In genomic region chr13:101735364-101736120, GRCm38 (mm10) we compare ENCODE assay signal across 11 mouse cellular contexts. TPM values are rescaled to one million over a fixed set of nuclear protein-coding genes. Genes with fewer than 3 reads are reported as not detected.
DNase-seq lines count a peak whose midpoint lies in the region; ATAC-seq and TF ChIP-seq lines count a peak whose summit lies in the region.
"Had no signal": no experiment of that assay in that cellular context is flagged by ENCODE, and none has a peak within 500 bp of the region (broad histone marks: within the 10 kb centered on the region; RNA-seq: fewer than 3 reads in every experiment).

No protein-coding gene starts in this region.

- 0 out of 2 replicates have a peak, but pooled peaks cover 2% of the 10 kb centered on the region for H3K4me1 ChIP-seq in forebrain, embryonic 14.5 days (ENCODE audit: control insufficient read depth, insufficient read depth, low read length)
- peaks cover 3% of the 10 kb centered on the region; the same call in 1 of the 2 replicates for H3K4me1 ChIP-seq in forebrain, embryonic 16.5 days (replicated peaks; ENCODE audit: control insufficient read depth, insufficient read depth, low read length)
- peaks cover 30% of the 10 kb centered on the region for H3K4me1 ChIP-seq in liver, postnatal 0 days (ENCODE audit: insufficient read depth)

- WGBS in forebrain, embryonic 14.5 days: 67% methylated on average over 8 of the region's 8 CpGs
- WGBS in forebrain, embryonic 16.5 days: 65% methylated on average over 8 of the region's 8 CpGs
- WGBS in liver, postnatal 0 days (ENCODE audit: insufficient replicate concordance): 59% methylated on average over 8 of the region's 8 CpGs

- no peak overlapping the region for H3K27ac ChIP-seq in forebrain, embryonic 14.5 days (ENCODE audit: low read depth, low read length)
- no peak overlapping the region for H3K27ac ChIP-seq in forebrain, embryonic 16.5 days (ENCODE audit: low read length)
- no peak overlapping the region for H3K27ac ChIP-seq in liver, postnatal 0 days (ENCODE audit: low read depth)
- H3K27ac ChIP-seq: liver, embryonic 15.5 days had no signal

- H3K9ac ChIP-seq in forebrain, embryonic 14.5 days (ENCODE audit: low read length): no peak overlapping the region
- no peak overlapping the region for H3K9ac ChIP-seq in forebrain, embryonic 16.5 days (replicated peaks; ENCODE audit: low read depth, low read length)
- no peak overlapping the region for H3K9ac ChIP-seq in liver, postnatal 0 days (replicated peaks)
- H3K9ac ChIP-seq: liver, embryonic 15.5 days had no signal

- peak; percentile 70 for TF ChIP-seq CTCF in liver, postnatal 0 days (IDR thresholded peaks at IDR 0.05; ENCODE audit: low read depth)

- DNase-seq in forebrain, embryonic 14.5 days (ENCODE audit: low spot score): peak; percentile 58
- no peak for DNase-seq in liver, postnatal 0 days
- no peak for DNase-seq in liver
- DNase-seq in retina, embryonic 14.5 days (ENCODE audit: low spot score): peak; percentile 64
- DNase-seq in layer of hippocampus, postnatal 10 days (ENCODE audit: low spot score in 2 of 2): no peak
- DNase-seq in layer of hippocampus, adult 9-11 months: no peak
- DNase-seq: kidney, adult 8-10 months; thymus, postnatal 4 days had no signal

- no peak for TF ChIP-seq EP300 in liver, postnatal 0 days (IDR thresholded peaks at IDR 0.05; ENCODE audit: low read depth)

- H3K9me3 ChIP-seq in forebrain, embryonic 14.5 days (replicated peaks; ENCODE audit: control insufficient read depth, low read length): no peaks in the 10 kb centered on the region
- no peaks in the 10 kb centered on the region for H3K9me3 ChIP-seq in forebrain, embryonic 16.5 days (ENCODE audit: control insufficient read depth, low read length)
- no peaks in the 10 kb centered on the region for H3K9me3 ChIP-seq in liver, postnatal 0 days (ENCODE audit: low read length)
- H3K9me3 ChIP-seq: liver, embryonic 15.5 days had no signal

- no peak overlapping the region for H3K4me2 ChIP-seq in forebrain, embryonic 14.5 days (ENCODE audit: low read length)
- H3K4me2 ChIP-seq in forebrain, embryonic 16.5 days (ENCODE audit: low read length): no peak overlapping the region
- H3K4me2 ChIP-seq in liver, postnatal 0 days (ENCODE audit: low read depth, low read length): no peak overlapping the region

- no peak overlapping the region for H3K4me3 ChIP-seq in forebrain, embryonic 14.5 days (ENCODE audit: low read depth, low read length)
- no peak overlapping the region for H3K4me3 ChIP-seq in forebrain, embryonic 16.5 days (replicated peaks; ENCODE audit: low read length)
- no peak overlapping the region for H3K4me3 ChIP-seq in liver, postnatal 0 days (ENCODE audit: low read depth, low read length)
- H3K4me3 ChIP-seq: liver, embryonic 15.5 days had no signal

- ATAC-seq in forebrain, embryonic 14.5 days: no peak; the same call in 1 of the 2 replicates
- no peak for ATAC-seq in forebrain, embryonic 16.5 days
- no peak for ATAC-seq in liver, postnatal 0 days
- ATAC-seq in activated CD4-positive, CD25-positive, alpha-beta regulatory T cell, adult 4 months: peak; percentile 34

- H3K27me3 ChIP-seq in forebrain, embryonic 14.5 days (replicated peaks; ENCODE audit: control insufficient read depth, insufficient read depth, low read length): no peaks in the 10 kb centered on the region
- H3K27me3 ChIP-seq in forebrain, embryonic 16.5 days (replicated peaks; ENCODE audit: control insufficient read depth, insufficient read depth, low read length): no peaks in the 10 kb centered on the region
- no peaks in the 10 kb centered on the region for H3K27me3 ChIP-seq in liver, postnatal 0 days (ENCODE audit: insufficient read depth, low read length)
- H3K27me3 ChIP-seq: liver, embryonic 15.5 days had no signal

- H3K36me3 ChIP-seq in forebrain, embryonic 14.5 days (ENCODE audit: control insufficient read depth, insufficient read depth, low read length): no peaks in the 10 kb centered on the region
- no peaks in the 10 kb centered on the region for H3K36me3 ChIP-seq in forebrain, embryonic 16.5 days (ENCODE audit: control insufficient read depth, insufficient read depth)
- H3K36me3 ChIP-seq in liver, postnatal 0 days (replicated peaks; ENCODE audit: insufficient read depth, low read length): no peaks in the 10 kb centered on the region
- H3K36me3 ChIP-seq: liver, embryonic 15.5 days had no signal

RNA-seq across cellular contexts. Expression of gene Pik3r1, which starts 32.5 kb away (rescaled TPM):
- polyA plus RNA-seq in forebrain, embryonic 14.5 days (2014; fragmentation: Nextera tagmentation; extraction: Ambion mirVana): 26.8 and 41.6 TPM in 2 replicates
- polyA plus RNA-seq in forebrain, embryonic 16.5 days (2015; fragmentation: Nextera tagmentation; extraction: Ambion mirVana): 36.4 and 42.7 TPM in 2 replicates
- 18.0 and 18.5 TPM in 2 replicates for polyA plus RNA-seq in liver, postnatal 0 days (2015; fragmentation: Nextera tagmentation; extraction: Ambion mirVana)
- 10 to 100 TPM; 62.7 to 97.2 TPM for polyA plus RNA-seq in activated CD4-positive, CD25-positive, alpha-beta regulatory T cell, adult 4 months (2017; shearing (Covaris generic))
- total RNA-seq in layer of hippocampus, postnatal 10 days (2021): 100 to 1,000 TPM; 109 to 112 TPM

Comparison
In these comparisons a context has a peak if more than half of its experiments do, and no peak if none do; other contexts are left out.
1. DNase-seq: peak in forebrain, embryonic 14.5 days (single experiment) and retina, embryonic 14.5 days (single experiment); none in liver, postnatal 0 days (single experiment), liver (single experiment), layer of hippocampus, postnatal 10 days (0 of 2) and layer of hippocampus, adult 9-11 months (single experiment).